Mouse (Mus musculus): ENCODE data around the gene Tmem176b. TPM values are rescaled to one million over a fixed set of nuclear protein-coding genes. Genes with fewer than 3 reads are reported as not detected.

Gene Tmem176b
- polyA plus RNA-seq, 1 experiment from 2014 or later: 442 TPM

Other genes with a start within 250 kb of the Tmem176b start
- 28.1 and 30.9 TPM in 2 replicates for gene Repin1, start 247.6 kb downstream of the Tmem176b start, polyA plus RNA-seq (2015; fragmentation: Nextera tagmentation; extraction: Ambion mirVana)
- not detected in 2 replicates for gene Gm44965, start 247.6 kb downstream of the Tmem176b start, polyA plus RNA-seq (2015; fragmentation: Nextera tagmentation; extraction: Ambion mirVana)
- gene Zfp775, start 239.4 kb downstream of the Tmem176b start, polyA plus RNA-seq (2015; fragmentation: Nextera tagmentation; extraction: Ambion mirVana): 5.5 and 8.3 TPM in 2 replicates
- 0.93 and 1.1 TPM in 2 replicates for gene AI854703, start 214.7 kb downstream of the Tmem176b start, polyA plus RNA-seq (2015; fragmentation: Nextera tagmentation; extraction: Ambion mirVana)
- 4.2 and 4.3 TPM in 2 replicates for gene Gimap8, start 194.3 kb downstream of the Tmem176b start, polyA plus RNA-seq (2015; fragmentation: Nextera tagmentation; extraction: Ambion mirVana)
- 16.1 and 16.2 TPM in 2 replicates for gene Gimap9, start 165.4 kb downstream of the Tmem176b start, polyA plus RNA-seq (2015; fragmentation: Nextera tagmentation; extraction: Ambion mirVana)
- gene Gimap4, start 156.9 kb downstream of the Tmem176b start, polyA plus RNA-seq (2015; fragmentation: Nextera tagmentation; extraction: Ambion mirVana): 45.0 and 46.6 TPM in 2 replicates
- gene Gimap6, start 133.3 kb downstream of the Tmem176b start, polyA plus RNA-seq (2015; fragmentation: Nextera tagmentation; extraction: Ambion mirVana): 41.3 and 48.5 TPM in 2 replicates
- 3.4 and 4.2 TPM in 2 replicates for gene Gm28053, start 122.9 kb downstream of the Tmem176b start, polyA plus RNA-seq (2015; fragmentation: Nextera tagmentation; extraction: Ambion mirVana)
- gene Gimap7, start 122.9 kb downstream of the Tmem176b start, polyA plus RNA-seq (2015; fragmentation: Nextera tagmentation; extraction: Ambion mirVana): 0.29 TPM in 1 of 2 replicates, not detected in the other
- 43.0 and 53.3 TPM in 2 replicates for gene Gimap1, start 102.4 kb downstream of the Tmem176b start, polyA plus RNA-seq (2015; fragmentation: Nextera tagmentation; extraction: Ambion mirVana)
- gene Gimap5, start 95.3 kb downstream of the Tmem176b start, polyA plus RNA-seq (2015; fragmentation: Nextera tagmentation; extraction: Ambion mirVana): 23.7 and 25.2 TPM in 2 replicates
- 0.22 TPM in 1 of 2 replicates, not detected in the other for gene Gimap3, start 70.6 kb downstream of the Tmem176b start, polyA plus RNA-seq (2015; fragmentation: Nextera tagmentation; extraction: Ambion mirVana)
- 226 and 227 TPM in 2 replicates for gene Tmem176a, start 577 bp downstream of the Tmem176b start, polyA plus RNA-seq (2015; fragmentation: Nextera tagmentation; extraction: Ambion mirVana)
- gene Aoc1, start 31.4 kb upstream of the Tmem176b start, polyA plus RNA-seq (2015; fragmentation: Nextera tagmentation; extraction: Ambion mirVana): 0.11 TPM in 1 of 2 replicates, not detected in the other
- gene 1600015I10Rik, start 88.4 kb upstream of the Tmem176b start, polyA plus RNA-seq (2015; fragmentation: Nextera tagmentation; extraction: Ambion mirVana): not detected in 2 replicates
- gene Doxl2, start 133.5 kb upstream of the Tmem176b start, polyA plus RNA-seq (2015; fragmentation: Nextera tagmentation; extraction: Ambion mirVana): not detected in 2 replicates
- gene Svs1, start 145.4 kb upstream of the Tmem176b start, polyA plus RNA-seq (2015; fragmentation: Nextera tagmentation; extraction: Ambion mirVana): not detected in 2 replicates
- gene Gpnmb, start 195.1 kb upstream of the Tmem176b start, polyA plus RNA-seq (2015; fragmentation: Nextera tagmentation; extraction: Ambion mirVana): 0.38 and 0.64 TPM in 2 replicates
- gene Malsu1, start 232.3 kb upstream of the Tmem176b start, polyA plus RNA-seq (2015; fragmentation: Nextera tagmentation; extraction: Ambion mirVana): 64.1 and 65.6 TPM in 2 replicates

All from lung, embryonic 15.5 days (tissue).